Mouse (Mus musculus) midbrain, postnatal 0 days (tissue): ENCODE data around the gene 9230104L09Rik. TPM values are rescaled to one million over a fixed set of nuclear protein-coding genes. Genes with fewer than 3 reads are reported as not detected.

Experiments used
- ATAC-seq: fragments of 200-750 bp; cut with Nextera tagmentation; 2 replicates; pipeline ENCODE4 v1.8.0; 2017; ENCODE audit warnings: moderate number of reproducible peaks, mild to moderate bottlenecking, moderate TSS enrichment, moderate library complexity; ENCODE audit not compliant: low FRiP score
- DNase-seq: peaks from one replicate; pipeline ENCODE4 v3.0.0-alpha.2; 2015; ENCODE audit warnings: low spot score
- H3K27ac ChIP-seq: fragments of 300-500 bp; sonication (generic); 2 replicates; pipeline ENCODE4 v1.5.1; 2014; ENCODE audit warnings: low read depth, mild to moderate bottlenecking, low read length, mixed read lengths
- H3K27me3 ChIP-seq: fragments of 300-500 bp; sonication (generic); 2 replicates; pipeline ENCODE4 v1.6.1; 2014; ENCODE audit warnings: low read length, control low read depth, mixed read lengths; ENCODE audit not compliant: insufficient read depth
- H3K36me3 ChIP-seq: fragments of 300-500 bp; sonication (generic); 2 replicates; pipeline ENCODE4 v1.6.1; 2014; ENCODE audit warnings: low read length, control low read depth, mixed read lengths; ENCODE audit not compliant: insufficient read depth
- H3K4me1 ChIP-seq: fragments of 300-500 bp; sonication (generic); 2 replicates; pipeline ENCODE4 v1.6.1; 2014; ENCODE audit warnings: mild to moderate bottlenecking, control low read depth, antibody characterized with exemption, low read length, mixed read lengths; ENCODE audit not compliant: insufficient read depth
- H3K4me2 ChIP-seq: fragments of 300-500 bp; sonication (generic); 2 replicates; pipeline ENCODE4 v1.6.1; 2014; ENCODE audit warnings: low read depth, mild to moderate bottlenecking, low read length, mixed read lengths; ENCODE audit not compliant: poor library complexity, severe bottlenecking
- H3K4me3 ChIP-seq: fragments of 300-500 bp; sonication (generic); 2 replicates; pipeline ENCODE4 v1.5.1; 2014; ENCODE audit warnings: low read depth, mild to moderate bottlenecking, low read length, moderate library complexity
- H3K9ac ChIP-seq: fragments of 300-500 bp; sonication (generic); replicated peaks from 2 replicates; pipeline ENCODE4 v1.6.1; 2014; ENCODE audit warnings: mild to moderate bottlenecking, low read length, moderate library complexity, mixed read lengths; ENCODE audit not compliant: poor library complexity, severe bottlenecking
- H3K9me3 ChIP-seq: fragments of 300-500 bp; sonication (generic); 2 replicates; pipeline ENCODE4 v1.6.1; 2016; ENCODE audit warnings: low read length, control low read depth
- CTCF ChIP-seq: IDR thresholded peaks from 2 replicates; pipeline ENCODE4 v1.5.1; 2016; ENCODE audit warnings: antibody characterized with exemption, mild to moderate bottlenecking
- WGBS: fragments of 180-500 bp; shearing (Covaris S2); extraction: QIAGEN DNeasy Blood & Tissue Kit; methylation state at CpG from one replicate; pipeline ENCODE4 v1.1.7; 2014; 5-methylcytosine and 5-hydroxymethylcytosine counted together
- polyA plus RNA-seq: library from polyadenylated mRNA; unstranded; fragments of >200 nt; fragmentation: Nextera tagmentation; extraction: Ambion mirVana; gene quantifications from 2 replicates; pipeline ENCODE4 v1.2.1, GENCODE M21; 2015
- total RNA-seq: library from RNA; depleted of rRNA; stranded (reverse); fragments of >200 nt; gene quantifications from 2 replicates; pipeline ENCODE4 v1.2.3, GENCODE M21; 2014; rRNA removed

9230104L09Rik gene
- total and polyA plus RNA-seq, 2 experiments from 2014 or later = not detected

DNA sequence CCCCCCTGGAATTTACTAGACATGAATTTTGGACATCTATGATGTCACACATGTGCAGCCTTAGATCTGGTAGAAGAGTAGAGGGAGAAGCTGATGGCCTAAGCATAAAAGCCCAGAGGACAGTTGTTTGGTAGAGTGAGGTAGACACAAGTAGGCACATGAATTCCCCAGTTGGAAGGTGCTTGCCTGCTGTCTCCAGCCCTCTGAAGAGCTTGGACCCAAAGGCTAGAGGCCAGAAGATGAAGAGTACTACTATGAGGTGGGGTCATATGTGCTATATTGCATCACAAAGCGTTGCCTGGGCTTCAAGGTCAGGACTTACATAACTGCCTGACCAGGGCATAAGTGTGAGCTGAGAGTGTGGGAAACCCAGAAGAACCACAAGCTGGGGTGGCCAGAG, 66.4 kb downstream of the 9230104L09Rik start, which contains the start of gene Cst8:
Gene Cst8, plus strand, starts transcription at position 301 of the 400 bp plus-strand sequence.
- TF ChIP-seq CTCF = no peak
- H3K4me3 ChIP-seq = no peak within 1 kb of the TSS
- H3K4me1 ChIP-seq = no peaks in the 10 kb centered on the region
- no peaks in the 10 kb centered on the region for H3K36me3 ChIP-seq
- H3K9ac ChIP-seq = no peak within 1 kb of the TSS
- ATAC-seq = no peak
- DNase-seq = no peak
- H3K27ac ChIP-seq = no peak within 1 kb of the TSS
- no peaks in the 10 kb centered on the region for H3K27me3 ChIP-seq
- 93% methylated on average over 1 of the region's 1 CpGs for WGBS
- no peaks in the 10 kb centered on the region for H3K9me3 ChIP-seq
- no peak within 1 kb of the TSS for H3K4me2 ChIP-seq

Other genes with a start within 250 kb of the 9230104L09Rik start
- gene Nxt1, start 192.4 kb downstream of the 9230104L09Rik start, total RNA-seq = 23.8 and 24.9 TPM in 2 replicates
- gene Nxt1, start 192.4 kb downstream of the 9230104L09Rik start, polyA plus RNA-seq = 22.7 and 26.0 TPM in 2 replicates
- gene Gzf1, start 184.0 kb downstream of the 9230104L09Rik start, total RNA-seq = 16.7 and 22.7 TPM in 2 replicates
- gene Gzf1, start 184.0 kb downstream of the 9230104L09Rik start, polyA plus RNA-seq = 14.1 and 14.4 TPM in 2 replicates
- gene Napb, start 132.6 kb downstream of the 9230104L09Rik start, total RNA-seq = 147 and 186 TPM in 2 replicates
- gene Napb, start 132.6 kb downstream of the 9230104L09Rik start, polyA plus RNA-seq = 117 and 127 TPM in 2 replicates
- gene Cstl1, start 114.7 kb downstream of the 9230104L09Rik start, total RNA-seq = not detected in 2 replicates
- not detected in 2 replicates for gene Cstl1, start 114.7 kb downstream of the 9230104L09Rik start, polyA plus RNA-seq
- not detected in 2 replicates for gene Cst11, start 93.5 kb downstream of the 9230104L09Rik start, total RNA-seq
- gene Cst11, start 93.5 kb downstream of the 9230104L09Rik start, polyA plus RNA-seq = not detected in 2 replicates
- gene 8030411F24Rik, start 83.0 kb downstream of the 9230104L09Rik start, total RNA-seq = not detected in 2 replicates
- not detected in 2 replicates for gene 8030411F24Rik, start 83.0 kb downstream of the 9230104L09Rik start, polyA plus RNA-seq
- not detected in 2 replicates for gene Cst12, start 75.7 kb downstream of the 9230104L09Rik start, total RNA-seq
- not detected in 2 replicates for gene Cst12, start 75.7 kb downstream of the 9230104L09Rik start, polyA plus RNA-seq
- not detected in 2 replicates for gene Cst8, start 66.3 kb downstream of the 9230104L09Rik start, total RNA-seq
- not detected in 2 replicates for gene Cst8, start 66.3 kb downstream of the 9230104L09Rik start, polyA plus RNA-seq
- gene Cst13, start 45.0 kb downstream of the 9230104L09Rik start, total RNA-seq = not detected in 2 replicates
- gene Cst13, start 45.0 kb downstream of the 9230104L09Rik start, polyA plus RNA-seq = not detected in 2 replicates
- not detected in 2 replicates for gene Cst9, start 29.9 kb downstream of the 9230104L09Rik start, total RNA-seq
- not detected in 2 replicates for gene Cst9, start 29.9 kb downstream of the 9230104L09Rik start, polyA plus RNA-seq
- gene Cst3, start 10.7 kb upstream of the 9230104L09Rik start, total RNA-seq = 457 and 677 TPM in 2 replicates
- 1,077 and 1,177 TPM in 2 replicates for gene Cst3, start 10.7 kb upstream of the 9230104L09Rik start, polyA plus RNA-seq
- gene Gm1330, start 138.2 kb upstream of the 9230104L09Rik start, total RNA-seq = not detected in 2 replicates
- not detected in 2 replicates for gene Gm1330, start 138.2 kb upstream of the 9230104L09Rik start, polyA plus RNA-seq
- not detected in 2 replicates for gene Gm10750, start 152.2 kb upstream of the 9230104L09Rik start, total RNA-seq
- gene Gm10750, start 152.2 kb upstream of the 9230104L09Rik start, polyA plus RNA-seq = not detected in 2 replicates